Comparison of ENCODE assay signal across 10 mouse cellular contexts in genomic region chr11:116093771-116094565, GRCm38 (mm10). TPM values are rescaled to one million over a fixed set of nuclear protein-coding genes. Genes with fewer than 3 reads are reported as not detected.
DNase-seq lines count a peak whose midpoint lies in the region; ATAC-seq and TF ChIP-seq lines count a peak whose summit lies in the region.
"Had no signal": no experiment of that assay in that cellular context is flagged by ENCODE, and none has a peak within 500 bp of the region (broad histone marks: within the 10 kb centered on the region; RNA-seq: fewer than 3 reads in every experiment).

No protein-coding gene starts in this region.

- no peaks in the 10 kb centered on the region for H3K4me1 ChIP-seq in midbrain, embryonic 11.5 days (ENCODE audit: control insufficient read depth, insufficient read depth, low read length)
- no peaks in the 10 kb centered on the region for H3K4me1 ChIP-seq in midbrain, embryonic 14.5 days (ENCODE audit: control insufficient read depth, insufficient read depth, low read length)
- H3K4me1 ChIP-seq in intestine, postnatal 0 days (replicated peaks; ENCODE audit: control insufficient read depth, insufficient read depth, low read length) = peaks cover 2% of the 10 kb centered on the region; the same call in 1 of the 2 replicates

- no peak for ATAC-seq in midbrain, embryonic 11.5 days (ENCODE audit: low FRiP score)
- no peak for ATAC-seq in midbrain, embryonic 14.5 days (ENCODE audit: low FRiP score, low TSS enrichment)
- no peak for ATAC-seq in intestine, postnatal 0 days

- no peak overlapping the region for H3K9ac ChIP-seq in midbrain, embryonic 11.5 days (ENCODE audit: low read length)
- no peak overlapping the region for H3K9ac ChIP-seq in midbrain, embryonic 14.5 days (replicated peaks; ENCODE audit: low read length)
- H3K9ac ChIP-seq in intestine, postnatal 0 days (ENCODE audit: low read depth, low read length) = no peak overlapping the region

- no peak for TF ChIP-seq CTCF in intestine, postnatal 0 days (IDR thresholded peaks at IDR 0.05; ENCODE audit: low read depth)

- H3K4me2 ChIP-seq in midbrain, embryonic 11.5 days = no peak overlapping the region
- H3K4me2 ChIP-seq in midbrain, embryonic 14.5 days (ENCODE audit: low read length) = no peak overlapping the region
- H3K4me2 ChIP-seq in intestine, postnatal 0 days (replicated peaks; ENCODE audit: low read depth) = no peak overlapping the region

- no peaks in the 10 kb centered on the region for H3K27me3 ChIP-seq in midbrain, embryonic 11.5 days (ENCODE audit: control insufficient read depth, insufficient read depth, low read length)
- no peaks in the 10 kb centered on the region for H3K27me3 ChIP-seq in midbrain, embryonic 14.5 days (ENCODE audit: control insufficient read depth, insufficient read depth, low read length)
- no peaks in the 10 kb centered on the region for H3K27me3 ChIP-seq in intestine, postnatal 0 days (replicated peaks; ENCODE audit: control insufficient read depth, insufficient read depth, low read length)

- no peak overlapping the region for H3K4me3 ChIP-seq in midbrain, embryonic 11.5 days (ENCODE audit: low read depth, low read length)
- no peak overlapping the region for H3K4me3 ChIP-seq in midbrain, embryonic 14.5 days (replicated peaks; ENCODE audit: low read depth, low read length)
- H3K4me3 ChIP-seq in intestine, postnatal 0 days (ENCODE audit: low read depth, low read length) = no peak overlapping the region
- H3K4me3 ChIP-seq: midbrain, embryonic 10.5 days had no signal

- 69% methylated on average over 16 of the region's 16 CpGs for WGBS in midbrain, embryonic 11.5 days
- WGBS in midbrain, embryonic 14.5 days = 73% methylated on average over 16 of the region's 16 CpGs
- 48% methylated on average over 16 of the region's 16 CpGs for WGBS in intestine, postnatal 0 days

- H3K27ac ChIP-seq in midbrain, embryonic 11.5 days (ENCODE audit: low read depth, low read length) = 0 out of 2 replicates have a peak overlapping the region, but pooled peaks have one; percentile 15
- no peak overlapping the region for H3K27ac ChIP-seq in midbrain, embryonic 14.5 days (replicated peaks; ENCODE audit: low read depth, low read length)
- H3K27ac ChIP-seq in intestine, postnatal 0 days (ENCODE audit: low read depth, low read length) = no peak overlapping the region
- H3K27ac ChIP-seq: midbrain, embryonic 10.5 days had no signal

- no peaks in the 10 kb centered on the region for H3K36me3 ChIP-seq in midbrain, embryonic 11.5 days (ENCODE audit: control insufficient read depth, insufficient read depth, low read length)
- no peaks in the 10 kb centered on the region for H3K36me3 ChIP-seq in midbrain, embryonic 14.5 days (ENCODE audit: control insufficient read depth, insufficient read depth, low read length)
- H3K36me3 ChIP-seq in intestine, postnatal 0 days (ENCODE audit: control insufficient read depth, insufficient read depth) = no peaks in the 10 kb centered on the region
- H3K36me3 ChIP-seq: midbrain, embryonic 10.5 days had no signal

- 0 out of 2 replicates have a peak, but pooled peaks cover 3% of the 10 kb centered on the region for H3K9me3 ChIP-seq in midbrain, embryonic 11.5 days (ENCODE audit: control insufficient read depth, low read length)
- no peaks in the 10 kb centered on the region for H3K9me3 ChIP-seq in midbrain, embryonic 14.5 days (ENCODE audit: control insufficient read depth, low read length)
- 0 out of 2 replicates have a peak, but pooled peaks cover 2% of the 10 kb centered on the region for H3K9me3 ChIP-seq in intestine, postnatal 0 days (ENCODE audit: control insufficient read depth)
- H3K9me3 ChIP-seq: midbrain, embryonic 10.5 days had no signal

- peak; percentile 4 for DNase-seq in gastrocnemius, postnatal 25 days
- no peak for DNase-seq in gastrocnemius, postnatal 10 days
- DNase-seq in midbrain, embryonic 11.5 days (ENCODE audit: low spot score, missing footprints) = no peak
- no peak for DNase-seq in midbrain, embryonic 14.5 days
- DNase-seq in liver = peak; percentile 37
- DNase-seq in testis, postnatal 10 days (ENCODE audit: low spot score) = peak; percentile 43
- DNase-seq in layer of hippocampus, postnatal 36 days = no peak
- DNase-seq: cerebellum, postnatal 10 days had no signal

RNA-seq across cellular contexts. Expression of gene Wbp2, which starts 7.2 kb away (rescaled TPM):
- total RNA-seq in gastrocnemius, postnatal 25 days (2021) = 10 to 100 TPM; 58.1 to 64.4 TPM
- 10 to 100 TPM; 64.8 to 66.8 TPM for total RNA-seq in gastrocnemius, postnatal 10 days (2021)
- 84.9 and 86.8 TPM in 2 replicates for polyA plus RNA-seq in midbrain, embryonic 11.5 days (2014; fragmentation: Nextera tagmentation; extraction: Ambion mirVana)
- polyA plus RNA-seq in midbrain, embryonic 14.5 days (2014; fragmentation: Nextera tagmentation; extraction: Ambion mirVana) = 152 and 160 TPM in 2 replicates
- 179 and 201 TPM in 2 replicates for polyA plus RNA-seq in intestine, postnatal 0 days (2015; fragmentation: Nextera tagmentation; extraction: Ambion mirVana)
- 100 to 1,000 TPM; 402 to 404 TPM for total RNA-seq in layer of hippocampus, postnatal 36 days (2021)

RNA-seq across cellular contexts. Expression of gene Unc13d, which starts 16.2 kb away (rescaled TPM):
- total RNA-seq in gastrocnemius, postnatal 25 days (2021) = under 1 TPM; 0.16 to 0.38 TPM
- total RNA-seq in gastrocnemius, postnatal 10 days (2021) = under 1 TPM; 0.45 TPM
- polyA plus RNA-seq in midbrain, embryonic 11.5 days (2014; fragmentation: Nextera tagmentation; extraction: Ambion mirVana) = 0.82 and 1.1 TPM in 2 replicates
- polyA plus RNA-seq in midbrain, embryonic 14.5 days (2014; fragmentation: Nextera tagmentation; extraction: Ambion mirVana) = 1.1 and 1.5 TPM in 2 replicates
- polyA plus RNA-seq in intestine, postnatal 0 days (2015; fragmentation: Nextera tagmentation; extraction: Ambion mirVana) = 1.1 and 1.2 TPM in 2 replicates
- total RNA-seq in layer of hippocampus, postnatal 36 days (2021) = 1 to 10 TPM; 1.9 to 2.4 TPM

RNA-seq across cellular contexts. Expression of gene Trim47, which starts 33.0 kb away (rescaled TPM):
- total RNA-seq in gastrocnemius, postnatal 25 days (2021) = 10 to 100 TPM in 1 of 2 experiments, 1 to 10 TPM in 1; 7.9 to 14.5 TPM
- 10 to 100 TPM; 21.9 to 31.7 TPM for total RNA-seq in gastrocnemius, postnatal 10 days (2021)
- 2.7 TPM in 2 replicates for polyA plus RNA-seq in midbrain, embryonic 11.5 days (2014; fragmentation: Nextera tagmentation; extraction: Ambion mirVana)
- 5.2 and 5.3 TPM in 2 replicates for polyA plus RNA-seq in midbrain, embryonic 14.5 days (2014; fragmentation: Nextera tagmentation; extraction: Ambion mirVana)
- 15.7 and 16.1 TPM in 2 replicates for polyA plus RNA-seq in intestine, postnatal 0 days (2015; fragmentation: Nextera tagmentation; extraction: Ambion mirVana)
- 1 to 10 TPM; 4.4 to 4.6 TPM for total RNA-seq in layer of hippocampus, postnatal 36 days (2021)

RNA-seq across cellular contexts. Expression of gene Trim65, which starts 37.0 kb away (rescaled TPM):
- 1 to 10 TPM; 5.1 to 5.4 TPM for total RNA-seq in gastrocnemius, postnatal 25 days (2021)
- total RNA-seq in gastrocnemius, postnatal 10 days (2021) = 1 to 10 TPM; 3.3 to 3.6 TPM
- polyA plus RNA-seq in midbrain, embryonic 11.5 days (2014; fragmentation: Nextera tagmentation; extraction: Ambion mirVana) = 1.3 TPM in 2 replicates
- polyA plus RNA-seq in midbrain, embryonic 14.5 days (2014; fragmentation: Nextera tagmentation; extraction: Ambion mirVana) = 1.6 and 2.0 TPM in 2 replicates
- polyA plus RNA-seq in intestine, postnatal 0 days (2015; fragmentation: Nextera tagmentation; extraction: Ambion mirVana) = 3.1 and 3.3 TPM in 2 replicates
- total RNA-seq in layer of hippocampus, postnatal 36 days (2021) = 1 to 10 TPM; 7.1 to 8.0 TPM

RNA-seq across cellular contexts. Expression of gene Mrpl38, which starts 44.7 kb away (rescaled TPM):
- 10 to 100 TPM; 48.7 to 50.8 TPM for total RNA-seq in gastrocnemius, postnatal 25 days (2021)
- total RNA-seq in gastrocnemius, postnatal 10 days (2021) = 10 to 100 TPM; 40.8 to 46.2 TPM
- 96.3 and 97.0 TPM in 2 replicates for polyA plus RNA-seq in midbrain, embryonic 11.5 days (2014; fragmentation: Nextera tagmentation; extraction: Ambion mirVana)
- polyA plus RNA-seq in midbrain, embryonic 14.5 days (2014; fragmentation: Nextera tagmentation; extraction: Ambion mirVana) = 72.5 and 81.4 TPM in 2 replicates
- 35.6 and 38.5 TPM in 2 replicates for polyA plus RNA-seq in intestine, postnatal 0 days (2015; fragmentation: Nextera tagmentation; extraction: Ambion mirVana)
- total RNA-seq in layer of hippocampus, postnatal 36 days (2021) = 10 to 100 TPM; 55.1 to 58.2 TPM

Comparison
In these comparisons a context has a peak if more than half of its experiments do, and no peak if none do; other contexts are left out.
1. DNase-seq: peak in gastrocnemius, postnatal 25 days (single experiment), liver (single experiment) and testis, postnatal 10 days (single experiment); none in gastrocnemius, postnatal 10 days (single experiment), midbrain, embryonic 11.5 days (single experiment), midbrain, embryonic 14.5 days (single experiment) and layer of hippocampus, postnatal 36 days (0 of 2).
2. RNA of gene Wbp2, which starts 7.2 kb away (total RNA-seq): 402 to 404 TPM in layer of hippocampus, postnatal 36 days; 64.8 to 66.8 TPM in gastrocnemius, postnatal 10 days and 58.1 to 64.4 TPM in gastrocnemius, postnatal 25 days; every median in the first group is over 4 times any median in the second.